Mouse (Mus musculus): Measurements from ENCODE around the gene Usp5.

DNA sequence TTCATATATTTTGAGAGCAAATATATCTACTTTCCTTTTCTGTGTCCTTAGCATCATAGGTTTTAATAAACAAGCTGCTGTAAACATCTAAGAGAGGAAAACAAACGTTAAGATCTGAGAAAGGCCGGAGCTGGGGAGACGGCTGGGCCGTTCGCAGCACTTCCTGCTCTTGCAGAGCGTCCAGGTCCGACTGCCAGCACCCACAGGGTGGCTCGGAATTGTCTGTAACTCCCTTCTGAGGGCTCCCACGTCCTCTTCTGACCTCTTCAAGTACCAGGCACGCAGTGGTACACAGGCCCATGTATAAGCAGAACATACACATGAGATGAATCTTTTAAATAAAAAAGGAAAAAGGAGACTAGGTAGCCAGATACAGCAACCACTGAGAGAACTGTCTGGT, 41.6 kb downstream of the Usp5 start:
- TF ChIP-seq POLR2A (IDR thresholded peaks at IDR 0.05; ENCODE audit: insufficient read depth, low read length): no peak
- no peak for TF ChIP-seq CTCF (IDR thresholded peaks at IDR 0.05; ENCODE audit: low read depth, low read length)
- TF ChIP-seq EP300 (IDR thresholded peaks at IDR 0.05; ENCODE audit: insufficient read depth, low read depth, low read length): no peak
